8 mouse cellular contexts compared by ENCODE assay signal in genomic region chr4:28813551-28814475, GRCm38 (mm10). TPM values are rescaled to one million over a fixed set of nuclear protein-coding genes. Genes with fewer than 3 reads are reported as not detected.
DNase-seq lines count a peak whose midpoint lies in the region; ATAC-seq and TF ChIP-seq lines count a peak whose summit lies in the region.

No protein-coding gene starts in this region.

- no peak for TF ChIP-seq POLR2A in limb, embryonic 14.5 days (IDR thresholded peaks at IDR 0.05; ENCODE audit: borderline replicate concordance, extremely low read depth, insufficient read depth, insufficient read length)
- no peak for TF ChIP-seq POLR2A in myocyte (IDR thresholded peaks at IDR 0.05; ENCODE audit: insufficient read length, low read depth)
- TF ChIP-seq POLR2A in thymus, adult 2 months (IDR thresholded peaks at IDR 0.05; ENCODE audit: control insufficient read depth, extremely low read depth, insufficient read depth, low read length, poor library complexity), result no peak

- no peaks in the 10 kb centered on the region for H3K79me2 ChIP-seq in myocyte (ENCODE audit: control insufficient read depth, insufficient read depth)

- peak overlapping the region; percentile 59 for H3K9ac ChIP-seq in intestine, postnatal 0 days (ENCODE audit: low read depth, low read length)
- H3K9ac ChIP-seq in limb, embryonic 14.5 days (ENCODE audit: low read depth, low read length, severe bottlenecking), result peak overlapping the region; percentile 82

- no peaks in the 10 kb centered on the region for H3K9me3 ChIP-seq in intestine, postnatal 0 days (ENCODE audit: control insufficient read depth)
- H3K9me3 ChIP-seq in limb, embryonic 14.5 days (ENCODE audit: control insufficient read depth, low read length), result no peaks in the 10 kb centered on the region

- H3K4me3 ChIP-seq in intestine, postnatal 0 days (ENCODE audit: low read depth, low read length), result peak overlapping the region; percentile 80
- H3K4me3 ChIP-seq in limb, embryonic 14.5 days (replicated peaks; ENCODE audit: low read length), result peak overlapping the region; percentile 82
- peak overlapping the region; percentile 51 for H3K4me3 ChIP-seq in myocyte
- peak overlapping the region; percentile 33 for H3K4me3 ChIP-seq in thymus, adult 2 months (ENCODE audit: control insufficient read depth, insufficient read depth, low read length)

- ATAC-seq in intestine, postnatal 0 days, result peak; percentile 11; the same call in 1 of the 2 replicates
- ATAC-seq in limb, embryonic 14.5 days (ENCODE audit: low FRiP score, low read depth), result peak; percentile 24

- DNase-seq in adrenal gland, adult (ENCODE audit: inconsistent age in 2 of 2, low spot score in 1 of 2), result peak; percentile 32 to 77
- no peak for DNase-seq in adrenal gland, adult 8-10 months
- DNase-seq in embryo, embryonic 10.5 days (ENCODE audit: low spot score), result peak; percentile 68
- peak; percentile 37 to 49 for DNase-seq in gastrocnemius, postnatal 4 days (ENCODE audit: low spot score in 2 of 2)
- peak; percentile 47 for DNase-seq in limb, embryonic 14.5 days (ENCODE audit: low spot score)
- peak; percentile 10 for DNase-seq in thymus, adult 2 months

- H3ac ChIP-seq in myocyte (ENCODE audit: control insufficient read depth, insufficient read length), result peak overlapping the region; percentile 34

- 0 out of 2 replicates have a peak, but pooled peaks have one; percentile 20 for TF ChIP-seq CTCF in intestine, postnatal 0 days (IDR thresholded peaks at IDR 0.05; ENCODE audit: low read depth)
- no peak for TF ChIP-seq CTCF in thymus, adult 2 months (IDR thresholded peaks at IDR 0.05; ENCODE audit: borderline replicate concordance, control insufficient read depth, extremely low read depth, insufficient read depth, low read length, poor library complexity)

- WGBS in intestine, postnatal 0 days, result under 1% methylated on average over 81 of the region's 94 CpGs
- WGBS in limb, embryonic 14.5 days, result under 1% methylated on average over 55 of the region's 94 CpGs
- 1% methylated on average over 94 of the region's 94 CpGs for WGBS in thymus, adult 2 months

- no peaks in the 10 kb centered on the region; the same call in 1 of the 2 replicates for H3K4me1 ChIP-seq in intestine, postnatal 0 days (replicated peaks; ENCODE audit: control insufficient read depth, insufficient read depth, low read length)
- peaks cover 4% of the 10 kb centered on the region; the same call in 1 of the 2 replicates for H3K4me1 ChIP-seq in limb, embryonic 14.5 days (ENCODE audit: control insufficient read depth, insufficient read depth, low read length)
- 0 out of 2 replicates have a peak, but pooled peaks cover 5% of the 10 kb centered on the region for H3K4me1 ChIP-seq in thymus, adult 2 months (replicated peaks; ENCODE audit: control insufficient read depth, insufficient read depth, low read length)

- H3K4me2 ChIP-seq in intestine, postnatal 0 days (replicated peaks; ENCODE audit: low read depth), result peak overlapping the region; percentile 98
- H3K4me2 ChIP-seq in limb, embryonic 14.5 days (replicated peaks; ENCODE audit: low read depth, low read length, severe bottlenecking), result peak overlapping the region; percentile 76
- peak overlapping the region; percentile 81 for H3K4me2 ChIP-seq in myocyte (ENCODE audit: low read depth)

- H3K27ac ChIP-seq in intestine, postnatal 0 days (ENCODE audit: low read depth, low read length), result peak overlapping the region; percentile 21; the same call in 1 of the 2 replicates
- peak overlapping the region; percentile 96 for H3K27ac ChIP-seq in limb, embryonic 14.5 days (replicated peaks; ENCODE audit: low read depth, low read length)
- no peak overlapping the region for H3K27ac ChIP-seq in thymus, adult 2 months (ENCODE audit: control insufficient read depth, insufficient read depth, low read length)

- no peaks in the 10 kb centered on the region for H3K36me3 ChIP-seq in intestine, postnatal 0 days (ENCODE audit: control insufficient read depth, insufficient read depth)
- H3K36me3 ChIP-seq in limb, embryonic 14.5 days (ENCODE audit: control insufficient read depth, insufficient read depth, low read length), result no peaks in the 10 kb centered on the region
- H3K36me3 ChIP-seq in myocyte (ENCODE audit: control insufficient read depth, insufficient read depth), result no peaks in the 10 kb centered on the region
- H3K36me3 ChIP-seq in thymus, adult 2 months (ENCODE audit: control insufficient read depth, insufficient read depth, low read length), result no peaks in the 10 kb centered on the region

- no peaks in the 10 kb centered on the region for H3K27me3 ChIP-seq in intestine, postnatal 0 days (replicated peaks; ENCODE audit: control insufficient read depth, insufficient read depth, low read length)
- no peaks in the 10 kb centered on the region for H3K27me3 ChIP-seq in limb, embryonic 14.5 days (ENCODE audit: control insufficient read depth, insufficient read depth, low read length)
- H3K27me3 ChIP-seq in myocyte (ENCODE audit: control insufficient read depth, insufficient read depth, insufficient read length), result no peaks in the 10 kb centered on the region
- peaks cover 8% of the 10 kb centered on the region; the same call in 1 of the 2 replicates for H3K27me3 ChIP-seq in thymus, adult 2 months (ENCODE audit: control insufficient read depth, insufficient read depth, low read length)

TF ChIP-seq in myocyte, 11 proteins besides CTCF, POLR2A, EP300 and RAD21:
- TF ChIP-seq TCF12 (IDR thresholded peaks at IDR 0.05; ENCODE audit: insufficient read depth, poor library complexity, severe bottlenecking) (no peak), MYOG (IDR thresholded peaks at IDR 0.05; ENCODE audit: control insufficient read depth in 1 of 3, insufficient read depth in 1 of 3, insufficient read length in 2 of 3, low read depth in 2 of 3) (no peak), REST (IDR thresholded peaks at IDR 0.05; ENCODE audit: insufficient read depth, insufficient read length) (no peak), CEBPB (IDR thresholded peaks at IDR 0.05; ENCODE audit: insufficient read depth, poor library complexity, severe bottlenecking) (no peak), MYOD1 (IDR thresholded peaks at IDR 0.05; ENCODE audit: control insufficient read depth in 1 of 3, insufficient read length in 2 of 3, low read depth in 2 of 3) (no peak), MAX (IDR thresholded peaks at IDR 0.05; ENCODE audit: low read depth) (no peak), SRF (IDR thresholded peaks at IDR 0.05; ENCODE audit: control insufficient read depth, insufficient read length, low read depth) (no peak), E2F4 (IDR thresholded peaks at IDR 0.05; ENCODE audit: insufficient read depth) (no peak), USF1 (IDR thresholded peaks at IDR 0.05; ENCODE audit: low read depth) (no peak), POLR2AphosphoS2 (IDR thresholded peaks at IDR 0.05; ENCODE audit: insufficient read length, low read depth) (no peak), TCF3 (IDR thresholded peaks at IDR 0.05; ENCODE audit: insufficient read length, low read depth) (no peak)

RNA-seq across cellular contexts. Expression of gene Epha7, which starts 0.9 kb away (rescaled TPM):
- total RNA-seq in adrenal gland, adult 8-10 months (2022), result 1 to 10 TPM; 2.8 to 5.9 (median 4.2) TPM
- total RNA-seq in gastrocnemius, postnatal 4 days (2021), result 1 to 10 TPM; 7.0 to 8.6 TPM
- 2.7 and 2.8 TPM in 2 replicates for polyA plus RNA-seq in intestine, postnatal 0 days (2015; fragmentation: Nextera tagmentation; extraction: Ambion mirVana)
- polyA plus RNA-seq in limb, embryonic 14.5 days (2012; rRNA removed), result 19.9 and 21.2 TPM in 2 replicates
- 35.9 and 48.7 TPM in 2 replicates for polyA plus RNA-seq in limb, embryonic 14.5 days (2014; fragmentation: Nextera tagmentation; extraction: Ambion mirVana)
- 0.94 TPM for polyA plus RNA-seq in myocyte (2012; fragmentation: generic; extraction: Trizol)
- 0.16 and 0.18 TPM in 2 replicates for polyA plus RNA-seq in thymus, adult 2 months (2012; rRNA removed)
